Mouse (Mus musculus): Measurements from ENCODE around the gene Syce1. TPM values are rescaled to one million over a fixed set of nuclear protein-coding genes. Genes with fewer than 3 reads are reported as not detected.

Gene Syce1
- polyA plus RNA-seq, 1 experiment: not detected

- H3K36me3 ChIP-seq (ENCODE audit: control insufficient read depth, insufficient read depth): no peaks in the 10 kb centered on the region
- no peak for TF ChIP-seq POLR2AphosphoS2 (IDR thresholded peaks at IDR 0.05; ENCODE audit: insufficient read length, low read depth)
- no peak for TF ChIP-seq MAX (IDR thresholded peaks at IDR 0.05; ENCODE audit: low read depth)
- TF ChIP-seq SRF (IDR thresholded peaks at IDR 0.05; ENCODE audit: control insufficient read depth, insufficient read length, low read depth): no peak
- no peak for TF ChIP-seq MYOG (IDR thresholded peaks at IDR 0.05; ENCODE audit: control insufficient read depth in 1 of 3, insufficient read depth in 1 of 3, insufficient read length in 2 of 3, low read depth in 2 of 3)
- TF ChIP-seq CEBPB (IDR thresholded peaks at IDR 0.05; ENCODE audit: insufficient read depth, poor library complexity, severe bottlenecking): no peak
- TF ChIP-seq REST (IDR thresholded peaks at IDR 0.05; ENCODE audit: insufficient read depth, insufficient read length): no peak
- TF ChIP-seq MYOD1 (IDR thresholded peaks at IDR 0.05; ENCODE audit: control insufficient read depth in 1 of 3, insufficient read length in 2 of 3, low read depth in 2 of 3): no peak
- no peak for TF ChIP-seq E2F4 (IDR thresholded peaks at IDR 0.05; ENCODE audit: insufficient read depth)
- TF ChIP-seq POLR2A (IDR thresholded peaks at IDR 0.05; ENCODE audit: insufficient read length, low read depth): no peak
- TF ChIP-seq USF1 (IDR thresholded peaks at IDR 0.05; ENCODE audit: low read depth): no peak
- TF ChIP-seq TCF12 (IDR thresholded peaks at IDR 0.05; ENCODE audit: insufficient read depth, poor library complexity, severe bottlenecking): no peak
These were observed 45.7 kb upstream of the Syce1 start for GRCm38 (mm10) chr7:140833341-140833740.

DNA sequence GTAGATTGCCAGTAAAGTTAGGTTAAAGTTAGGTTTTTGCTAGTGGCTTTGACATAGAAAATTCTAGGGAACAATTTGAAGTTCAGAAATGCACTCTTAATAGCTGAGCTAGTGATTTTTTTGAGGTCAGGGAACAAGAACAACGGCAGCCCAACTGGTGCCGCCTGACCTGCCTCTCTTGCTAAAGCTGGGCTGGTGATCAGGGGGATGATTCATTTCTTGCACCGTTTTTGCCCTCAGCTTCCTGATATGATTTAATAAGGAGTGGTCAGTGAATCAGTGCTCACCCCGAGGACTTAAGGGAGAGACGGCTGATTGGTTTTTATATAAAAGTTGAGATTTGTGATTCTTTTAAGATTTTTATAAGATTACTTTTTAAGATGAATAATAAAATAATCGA is 43.8 kb upstream of the Syce1 start:
- Histone ChIP-seq H3K4me3 (no peak overlapping the region), H3K27me3 (ENCODE audit: control insufficient read depth, insufficient read depth, insufficient read length) (no peaks in the 10 kb centered on the region), H3ac (ENCODE audit: control insufficient read depth, insufficient read length) (no peak overlapping the region), H3K4me2 (ENCODE audit: low read depth) (no peak overlapping the region), H3K79me2 (ENCODE audit: control insufficient read depth, insufficient read depth) (no peaks in the 10 kb centered on the region), H3K36me3 (ENCODE audit: control insufficient read depth, insufficient read depth) (no peaks in the 10 kb centered on the region)
- TF ChIP-seq MYOD1 (IDR thresholded peaks at IDR 0.05; ENCODE audit: control insufficient read depth in 1 of 3, insufficient read length in 2 of 3, low read depth in 2 of 3) (no peak), TCF3 (IDR thresholded peaks at IDR 0.05; ENCODE audit: insufficient read length, low read depth) (no peak), REST (IDR thresholded peaks at IDR 0.05; ENCODE audit: insufficient read depth, insufficient read length) (no peak), SRF (IDR thresholded peaks at IDR 0.05; ENCODE audit: control insufficient read depth, insufficient read length, low read depth) (no peak), MAX (IDR thresholded peaks at IDR 0.05; ENCODE audit: low read depth) (no peak), TCF12 (IDR thresholded peaks at IDR 0.05; ENCODE audit: insufficient read depth, poor library complexity, severe bottlenecking) (no peak), POLR2AphosphoS2 (IDR thresholded peaks at IDR 0.05; ENCODE audit: insufficient read length, low read depth) (no peak), E2F4 (IDR thresholded peaks at IDR 0.05; ENCODE audit: insufficient read depth) (no peak), USF1 (IDR thresholded peaks at IDR 0.05; ENCODE audit: low read depth) (no peak), POLR2A (IDR thresholded peaks at IDR 0.05; ENCODE audit: insufficient read length, low read depth) (no peak), MYOG (IDR thresholded peaks at IDR 0.05; ENCODE audit: control insufficient read depth in 1 of 3, insufficient read depth in 1 of 3, insufficient read length in 2 of 3, low read depth in 2 of 3) (no peak), CEBPB (IDR thresholded peaks at IDR 0.05; ENCODE audit: insufficient read depth, poor library complexity, severe bottlenecking) (no peak)

More at GRCm38 (mm10) chr7:140833341-140833740, 45.7 kb upstream of the Syce1 start:
- no peak overlapping the region for H3K4me3 ChIP-seq
- H3K79me2 ChIP-seq (ENCODE audit: control insufficient read depth, insufficient read depth): no peaks in the 10 kb centered on the region
- no peaks in the 10 kb centered on the region for H3K27me3 ChIP-seq (ENCODE audit: control insufficient read depth, insufficient read depth, insufficient read length)
- H3ac ChIP-seq (ENCODE audit: control insufficient read depth, insufficient read length): no peak overlapping the region
- H3K4me2 ChIP-seq (ENCODE audit: low read depth): no peak overlapping the region

GRCm38 (mm10) chr7:140828171-140828881 is 40.7 kb upstream of the Syce1 start:
- H3K4me3 ChIP-seq: no peak overlapping the region
- no peaks in the 10 kb centered on the region for H3K36me3 ChIP-seq (ENCODE audit: control insufficient read depth, insufficient read depth)
- H3K79me2 ChIP-seq (ENCODE audit: control insufficient read depth, insufficient read depth): no peaks in the 10 kb centered on the region
- no peaks in the 10 kb centered on the region for H3K27me3 ChIP-seq (ENCODE audit: control insufficient read depth, insufficient read depth, insufficient read length)
- no peak overlapping the region for H3ac ChIP-seq (ENCODE audit: control insufficient read depth, insufficient read length)
- peak overlapping the region; percentile 28 for H3K4me2 ChIP-seq (ENCODE audit: low read depth)
- TF ChIP-seq MYOD1 (IDR thresholded peaks at IDR 0.05; ENCODE audit: control insufficient read depth in 1 of 3, insufficient read length in 2 of 3, low read depth in 2 of 3): no peak
- no peak for TF ChIP-seq POLR2AphosphoS2 (IDR thresholded peaks at IDR 0.05; ENCODE audit: insufficient read length, low read depth)
- no peak for TF ChIP-seq E2F4 (IDR thresholded peaks at IDR 0.05; ENCODE audit: insufficient read depth)

- Histone ChIP-seq H3K79me2 (ENCODE audit: control insufficient read depth, insufficient read depth) (no peaks in the 10 kb centered on the region), H3K36me3 (ENCODE audit: control insufficient read depth, insufficient read depth) (no peaks in the 10 kb centered on the region), H3K4me2 (ENCODE audit: low read depth) (no peak overlapping the region), H3K4me3 (no peak overlapping the region), H3ac (ENCODE audit: control insufficient read depth, insufficient read length) (no peak overlapping the region), H3K27me3 (ENCODE audit: control insufficient read depth, insufficient read depth, insufficient read length) (no peaks in the 10 kb centered on the region)
- TF ChIP-seq SRF (IDR thresholded peaks at IDR 0.05; ENCODE audit: control insufficient read depth, insufficient read length, low read depth) (no peak), CEBPB (IDR thresholded peaks at IDR 0.05; ENCODE audit: insufficient read depth, poor library complexity, severe bottlenecking) (no peak), POLR2A (IDR thresholded peaks at IDR 0.05; ENCODE audit: insufficient read length, low read depth) (no peak), TCF12 (IDR thresholded peaks at IDR 0.05; ENCODE audit: insufficient read depth, poor library complexity, severe bottlenecking) (no peak), MYOG (IDR thresholded peaks at IDR 0.05; ENCODE audit: control insufficient read depth in 1 of 3, insufficient read depth in 1 of 3, insufficient read length in 2 of 3, low read depth in 2 of 3) (no peak), MAX (IDR thresholded peaks at IDR 0.05; ENCODE audit: low read depth) (no peak), USF1 (IDR thresholded peaks at IDR 0.05; ENCODE audit: low read depth) (no peak), MYOD1 (IDR thresholded peaks at IDR 0.05; ENCODE audit: control insufficient read depth in 1 of 3, insufficient read length in 2 of 3, low read depth in 2 of 3) (no peak), POLR2AphosphoS2 (IDR thresholded peaks at IDR 0.05; ENCODE audit: insufficient read length, low read depth) (no peak), TCF3 (IDR thresholded peaks at IDR 0.05; ENCODE audit: insufficient read length, low read depth) (no peak), REST (IDR thresholded peaks at IDR 0.05; ENCODE audit: insufficient read depth, insufficient read length) (no peak), E2F4 (IDR thresholded peaks at IDR 0.05; ENCODE audit: insufficient read depth) (no peak)
These were observed 35.1 kb upstream of the Syce1 start for GRCm38 (mm10) chr7:140822731-140823130.

Data from myocyte (in vitro differentiated cells).